Mouse (Mus musculus) bone marrow, adult 2 months (tissue): Measurements from ENCODE around the gene Ccnl2.

Experiments used
- CTCF ChIP-seq: fragments of 200-500 bp; IDR thresholded peaks from 2 replicates; pipeline ENCODE4 v1.5.1; 2011; ENCODE audit warnings: low read length, control low read depth; ENCODE audit not compliant: control insufficient read depth, insufficient read depth
- POLR2A ChIP-seq: fragments of 200-500 bp; IDR thresholded peaks from 2 replicates; pipeline ENCODE4 v1.6.1; 2011; ENCODE audit warnings: low read depth, mild to moderate bottlenecking, control low read depth, low read length, borderline replicate concordance; ENCODE audit not compliant: control insufficient read depth

- TF ChIP-seq CTCF (no peak), POLR2A (no peak)
Measured at GRCm38 (mm10) chr4:155843231-155843630, 30.9 kb downstream of the Ccnl2 start.
